Mouse (Mus musculus) lung, postnatal 0 days (tissue): ENCODE data around the gene Grid2.

Source experiments
- CTCF ChIP-seq: IDR thresholded peaks from 2 replicates; pipeline ENCODE4 v1.5.1; 2016; ENCODE audit warnings: antibody characterized with exemption, mild to moderate bottlenecking
- EP300 ChIP-seq: IDR thresholded peaks from 2 replicates; pipeline ENCODE4 v1.6.1; 2016; ENCODE audit warnings: antibody characterized with exemption, mild to moderate bottlenecking, control low read depth

- TF ChIP-seq CTCF, result no peak
- no peak for TF ChIP-seq EP300
Observed at GRCm38 (mm10) chr6:64240526-64240925, 984.9 kb downstream of the Grid2 start.
